ENCODE assay signal across 22 mouse cellular contexts in genomic region chr2:13232305-13232704, GRCm38 (mm10). TPM values are rescaled to one million over a fixed set of nuclear protein-coding genes. Genes with fewer than 3 reads are reported as not detected.
DNase-seq lines count a peak whose midpoint lies in the region; ATAC-seq lines count a peak whose summit lies in the region.
"Had no signal": no experiment of that assay in that cellular context is flagged by ENCODE, and none has a peak within 500 bp of the region (broad histone marks: within the 10 kb centered on the region; RNA-seq: fewer than 3 reads in every experiment).

No protein-coding gene starts in this region.

- H3K4me2 ChIP-seq in limb, embryonic 12.5 days = no peak overlapping the region
- H3K4me2 ChIP-seq in liver, embryonic 11.5 days = no peak overlapping the region
- H3K4me2 ChIP-seq: embryonic facial prominence, embryonic 13.5 days; embryonic facial prominence, embryonic 15.5 days; forebrain, embryonic 12.5 days had no signal

- H3K36me3 ChIP-seq in limb, embryonic 10.5 days = no peaks in the 10 kb centered on the region
- no peaks in the 10 kb centered on the region for H3K36me3 ChIP-seq in limb, embryonic 12.5 days
- no peaks in the 10 kb centered on the region for H3K36me3 ChIP-seq in liver, embryonic 11.5 days (ENCODE audit: control insufficient read depth, insufficient read depth, low read length)
- H3K36me3 ChIP-seq: embryonic facial prominence, embryonic 13.5 days; embryonic facial prominence, embryonic 15.5 days; forebrain, embryonic 10.5 days; forebrain, embryonic 12.5 days had no signal

- DNase-seq in forelimb bud, embryonic 11.5 days (ENCODE audit: low read depth, low spot score) = peak; percentile 27
- DNase-seq in limb, embryonic 10.5 days (ENCODE audit: low spot score) = peak; percentile 29
- no peak for DNase-seq in thymus, postnatal 0 days (ENCODE audit: low spot score)
- no peak for DNase-seq in yolk sac, embryonic 10.5 days (ENCODE audit: low spot score)
- no peak for DNase-seq in liver, embryonic 11.5 days (ENCODE audit: low spot score)
- DNase-seq: adrenal gland, adult 2 months; adrenal gland, postnatal 10 days; adrenal gland, postnatal 25 days; cerebellum, adult 11 months; cerebellum, adult 18-20 months; cerebellum, adult 8-10 months; cerebellum, adult 9-11 months; cerebellum, postnatal 14 days; cerebellum, postnatal 36 days; embryo, embryonic 11 days had no signal

- H3K4me3 ChIP-seq in limb, embryonic 10.5 days = no peak overlapping the region
- H3K4me3 ChIP-seq in limb, embryonic 12.5 days (replicated peaks) = no peak overlapping the region
- no peak overlapping the region for H3K4me3 ChIP-seq in liver, embryonic 11.5 days (ENCODE audit: low read depth, low read length)
- H3K4me3 ChIP-seq: embryonic facial prominence, embryonic 13.5 days; embryonic facial prominence, embryonic 15.5 days; erythroblast, embryonic 14.5 days; forebrain, embryonic 10.5 days; forebrain, embryonic 12.5 days had no signal

- no peak overlapping the region for H3K9ac ChIP-seq in limb, embryonic 12.5 days (replicated peaks)
- no peak overlapping the region for H3K9ac ChIP-seq in liver, embryonic 11.5 days (ENCODE audit: low read depth, low read length)
- H3K9ac ChIP-seq: embryonic facial prominence, embryonic 13.5 days; embryonic facial prominence, embryonic 15.5 days; forebrain, embryonic 12.5 days had no signal

- H3K27ac ChIP-seq in limb, embryonic 10.5 days = no peak overlapping the region
- no peak overlapping the region for H3K27ac ChIP-seq in limb, embryonic 12.5 days
- no peak overlapping the region for H3K27ac ChIP-seq in liver, embryonic 11.5 days (ENCODE audit: low read depth, low read length)
- H3K27ac ChIP-seq: embryonic facial prominence, embryonic 13.5 days; embryonic facial prominence, embryonic 15.5 days; forebrain, embryonic 10.5 days; forebrain, embryonic 12.5 days had no signal

- ATAC-seq in limb, embryonic 12.5 days (ENCODE audit: insufficient number of reproducible peaks, insufficient read depth, low FRiP score, low TSS enrichment, low read depth) = 0 out of 2 replicates have a peak, but pooled peaks have one; percentile 58
- no peak for ATAC-seq in liver, embryonic 11.5 days (replicated peaks; ENCODE audit: low FRiP score)
- ATAC-seq: forebrain, embryonic 14.5 days had no signal

- WGBS in limb, embryonic 10.5 days = 74% methylated on average over 6 of the region's 6 CpGs
- 42% methylated on average over 6 of the region's 6 CpGs for WGBS in limb, embryonic 12.5 days
- WGBS in liver, embryonic 11.5 days = 88% methylated on average over 6 of the region's 6 CpGs

- H3K27me3 ChIP-seq in limb, embryonic 10.5 days (ENCODE audit: low read depth, poor library complexity, severe bottlenecking) = no peaks in the 10 kb centered on the region
- 0 out of 2 replicates have a peak, but pooled peaks cover 8% of the 10 kb centered on the region for H3K27me3 ChIP-seq in limb, embryonic 12.5 days
- no peaks in the 10 kb centered on the region for H3K27me3 ChIP-seq in liver, embryonic 11.5 days (replicated peaks; ENCODE audit: control insufficient read depth, insufficient read depth, low read length)
- H3K27me3 ChIP-seq: embryonic facial prominence, embryonic 13.5 days; embryonic facial prominence, embryonic 15.5 days; forebrain, embryonic 12.5 days had no signal

- peaks cover 38% of the 10 kb centered on the region for H3K4me1 ChIP-seq in limb, embryonic 10.5 days
- peaks cover 34% of the 10 kb centered on the region for H3K4me1 ChIP-seq in limb, embryonic 12.5 days (replicated peaks)
- H3K4me1 ChIP-seq in liver, embryonic 11.5 days (replicated peaks; ENCODE audit: control insufficient read depth, insufficient read depth, low read length) = no peaks in the 10 kb centered on the region; the same call in 1 of the 2 replicates
- H3K4me1 ChIP-seq: embryonic facial prominence, embryonic 15.5 days had no signal

- no peaks in the 10 kb centered on the region for H3K9me3 ChIP-seq in limb, embryonic 10.5 days (replicated peaks)
- peaks cover 5% of the 10 kb centered on the region; the same call in 1 of the 2 replicates for H3K9me3 ChIP-seq in limb, embryonic 12.5 days
- H3K9me3 ChIP-seq in liver, embryonic 11.5 days (ENCODE audit: control insufficient read depth, low read length) = no peaks in the 10 kb centered on the region
- H3K9me3 ChIP-seq: embryonic facial prominence, embryonic 13.5 days; embryonic facial prominence, embryonic 15.5 days; forebrain, embryonic 10.5 days; forebrain, embryonic 12.5 days had no signal

RNA-seq across cellular contexts. Expression of gene Rsu1, which starts 38.9 kb away (rescaled TPM):
- polyA plus RNA-seq in limb, embryonic 10.5 days (2016; fragmentation: Nextera tagmentation; extraction: Ambion mirVana) = 67.9 and 79.1 TPM in 2 replicates
- 107 and 109 TPM in 2 replicates for polyA plus RNA-seq in limb, embryonic 12.5 days (2016; fragmentation: Nextera tagmentation; extraction: Ambion mirVana)
- 57.6 and 69.2 TPM in 2 replicates for polyA plus RNA-seq in thymus, postnatal 0 days (2015; fragmentation: Nextera tagmentation; extraction: Ambion mirVana)
- polyA plus RNA-seq in liver, embryonic 11.5 days (2014; fragmentation: Nextera tagmentation; extraction: Ambion mirVana) = 135 and 140 TPM in 2 replicates

Comparison
In these comparisons a context has a peak if more than half of its experiments do, and no peak if none do; other contexts are left out.
1. DNase-seq: peak in forelimb bud, embryonic 11.5 days (single experiment) and limb, embryonic 10.5 days (single experiment); none in thymus, postnatal 0 days (single experiment), yolk sac, embryonic 10.5 days (single experiment) and liver, embryonic 11.5 days (single experiment).